Mouse (Mus musculus) embryonic facial prominence, embryonic 15.5 days (tissue): ENCODE measurements around the gene Glb1l. TPM values are rescaled to one million over a fixed set of nuclear protein-coding genes. Genes with fewer than 3 reads are reported as not detected.

ENCODE experiments used
- ATAC-seq: fragments of 200-750 bp; cut with Nextera tagmentation; 2 replicates; pipeline ENCODE4 v1.8.0; 2017; ENCODE audit warnings: low read depth, moderate TSS enrichment; ENCODE audit not compliant: insufficient number of reproducible peaks, low FRiP score, low TSS enrichment
- H3K27ac ChIP-seq: fragments of 300-500 bp; sonication (generic); replicated peaks from 2 replicates; pipeline ENCODE4 v1.5.1; 2015; ENCODE audit warnings: mild to moderate bottlenecking, inconsistent platforms
- H3K27me3 ChIP-seq: fragments of 300-500 bp; sonication (generic); 2 replicates; pipeline ENCODE4 v1.6.1; 2015; ENCODE audit warnings: inconsistent platforms
- H3K36me3 ChIP-seq: fragments of 300-500 bp; sonication (generic); 2 replicates; pipeline ENCODE4 v1.6.1; 2015; ENCODE audit warnings: mild to moderate bottlenecking, inconsistent platforms
- H3K4me1 ChIP-seq: fragments of 300-500 bp; sonication (generic); 2 replicates; pipeline ENCODE4 v1.6.1; 2015; ENCODE audit warnings: inconsistent platforms
- H3K4me2 ChIP-seq: fragments of 300-500 bp; sonication (generic); replicated peaks from 2 replicates; pipeline ENCODE4 v1.6.1; 2015; ENCODE audit warnings: mild to moderate bottlenecking, inconsistent platforms
- H3K4me3 ChIP-seq: fragments of 300-500 bp; sonication (generic); replicated peaks from 2 replicates; pipeline ENCODE4 v1.5.1; 2015; ENCODE audit warnings: mild to moderate bottlenecking, inconsistent platforms
- H3K9ac ChIP-seq: fragments of 300-500 bp; sonication (generic); 2 replicates; pipeline ENCODE4 v1.6.1; 2015; ENCODE audit warnings: inconsistent platforms
- H3K9me3 ChIP-seq: fragments of 300-500 bp; sonication (generic); replicated peaks from 2 replicates; pipeline ENCODE4 v1.6.1; 2016; ENCODE audit warnings: inconsistent platforms
- WGBS: fragments of 180-500 bp; shearing (Covaris S2); methylation state at CpG from one replicate; pipeline ENCODE4 v1.1.7; 2015; 5-methylcytosine and 5-hydroxymethylcytosine counted together
- polyA plus RNA-seq: library from polyadenylated mRNA; unstranded; fragments of >200 nt; fragmentation: Nextera tagmentation; extraction: Ambion mirVana; gene quantifications from 2 replicates; pipeline ENCODE4 v1.2.1, GENCODE M21; 2015

Gene Glb1l
- polyA plus RNA-seq, 1 experiment from 2014 or later, result 25.1 TPM

DNA sequence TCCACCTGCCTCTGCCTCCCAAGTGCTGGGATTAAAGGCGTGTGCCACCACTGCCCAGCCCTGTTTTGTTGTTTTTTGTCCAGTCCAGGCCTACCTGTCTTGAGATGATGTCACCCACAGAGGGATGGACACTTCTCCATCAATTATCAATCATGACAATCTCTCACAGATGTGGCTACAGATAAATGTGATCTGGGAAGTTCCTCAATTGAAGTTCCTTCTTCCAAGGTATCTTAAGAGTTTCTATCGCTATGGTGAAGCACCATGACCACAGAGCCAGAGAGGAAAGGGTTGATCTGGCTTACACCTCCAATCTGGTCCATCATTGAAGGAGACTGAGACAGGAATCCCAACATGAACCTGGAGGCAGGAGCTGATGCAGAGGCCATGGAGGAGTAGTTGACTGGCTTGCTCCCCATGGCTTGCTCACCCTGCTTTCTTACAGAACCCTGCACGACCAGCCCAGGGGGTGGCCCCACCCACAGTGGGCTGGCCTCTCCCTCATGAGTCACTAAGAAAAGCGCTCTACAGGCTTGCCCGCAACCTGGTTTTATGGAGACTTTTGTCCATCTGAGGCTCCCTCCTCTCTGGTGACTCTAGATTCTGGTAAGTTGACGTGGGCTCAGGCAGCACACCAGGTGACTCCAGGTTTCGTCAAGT is 19.9 kb upstream of the Glb1l start:
- 0 out of 2 replicates have a peak overlapping the region, but pooled peaks have one; percentile 60 for H3K27ac ChIP-seq
- H3K4me3 ChIP-seq, result no peak overlapping the region
- H3K27me3 ChIP-seq, result no peaks in the 10 kb centered on the region
- H3K4me1 ChIP-seq, result 0 out of 2 replicates have a peak, but pooled peaks cover 5% of the 10 kb centered on the region
- H3K36me3 ChIP-seq, result no peaks in the 10 kb centered on the region
- H3K9me3 ChIP-seq, result no peaks in the 10 kb centered on the region
- no peak for ATAC-seq
- 63% methylated on average over 7 of the region's 7 CpGs for WGBS
- H3K9ac ChIP-seq, result no peak overlapping the region
- H3K4me2 ChIP-seq, result no peak overlapping the region

DNA sequence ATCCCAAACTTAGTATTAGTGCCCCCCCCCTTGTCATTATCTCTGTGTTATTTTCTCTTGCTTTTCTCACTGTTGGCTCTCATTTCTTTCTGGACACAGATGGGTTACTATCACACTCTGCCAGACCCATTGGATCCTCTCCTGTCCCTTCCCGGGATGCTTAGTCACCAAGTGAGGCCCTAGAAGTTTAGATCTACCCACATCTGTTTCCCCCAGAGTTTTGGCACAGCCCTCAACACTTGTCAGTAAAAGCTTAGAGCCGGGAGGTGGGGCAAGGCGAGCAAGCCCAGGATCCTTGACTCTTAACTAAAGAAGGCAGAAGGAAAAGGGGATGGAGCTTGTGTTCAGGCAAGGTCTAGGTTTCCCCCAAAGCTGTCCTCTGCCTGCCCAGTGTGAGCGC is 18.5 kb upstream of the Glb1l start:
- H3K36me3 ChIP-seq, result no peaks in the 10 kb centered on the region
- no peak overlapping the region for H3K9ac ChIP-seq
- H3K27ac ChIP-seq, result no peak overlapping the region
- H3K4me2 ChIP-seq, result no peak overlapping the region
- WGBS, result 56% methylated on average over 4 of the region's 4 CpGs
- no peak overlapping the region for H3K4me3 ChIP-seq
- H3K27me3 ChIP-seq, result no peaks in the 10 kb centered on the region
- no peaks in the 10 kb centered on the region for H3K9me3 ChIP-seq
- no peak for ATAC-seq
- H3K4me1 ChIP-seq, result no peaks in the 10 kb centered on the region

DNA sequence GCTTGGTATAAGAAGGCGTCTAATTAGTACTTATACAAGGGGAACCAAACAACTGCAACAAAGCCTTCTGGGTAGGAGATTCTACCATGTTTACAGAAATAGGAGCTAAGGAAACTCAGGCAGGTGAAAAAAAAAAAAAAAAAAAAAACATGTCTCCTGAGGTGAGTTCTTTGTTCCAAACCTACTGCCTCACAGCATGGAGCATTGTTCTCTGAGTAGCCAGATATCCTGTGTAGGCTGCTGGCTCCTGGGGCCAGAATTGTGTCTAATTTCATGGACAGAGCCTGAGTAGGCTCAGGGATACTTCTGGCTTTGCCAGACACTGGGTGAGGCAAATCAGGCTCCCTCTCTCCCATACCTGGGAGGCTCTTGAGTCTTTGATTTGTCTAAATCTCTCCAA is 17.0 kb upstream of the Glb1l start:
- Histone ChIP-seq H3K9ac (no peak overlapping the region), H3K27ac (no peak overlapping the region), H3K4me3 (no peak overlapping the region), H3K36me3 (no peaks in the 10 kb centered on the region), H3K9me3 (no peaks in the 10 kb centered on the region), H3K27me3 (no peaks in the 10 kb centered on the region), H3K4me1 (no peaks in the 10 kb centered on the region), H3K4me2 (no peak overlapping the region)
- no peak for ATAC-seq
- WGBS, result 65% methylated on average over 1 of the region's 1 CpGs

DNA sequence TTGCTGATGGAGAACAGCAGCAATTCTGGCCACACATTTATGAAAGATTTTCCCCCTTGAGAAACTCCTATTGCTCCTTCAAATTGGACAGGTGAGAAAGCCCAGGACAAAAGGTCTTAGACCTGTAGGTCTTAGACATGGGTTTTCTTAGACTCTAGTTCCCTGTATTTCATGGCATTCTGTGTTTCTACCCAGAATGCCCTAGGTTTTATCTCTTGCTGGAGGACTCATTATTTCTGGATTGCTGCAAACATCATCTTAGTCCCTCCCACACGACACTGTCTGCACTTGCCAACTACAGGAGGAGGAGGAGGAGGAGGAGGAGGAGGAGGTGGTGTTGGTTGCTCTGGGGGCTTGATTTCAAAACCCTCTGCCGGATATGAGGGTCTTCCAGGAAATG is 15.5 kb upstream of the Glb1l start:
- Histone ChIP-seq H3K9ac (no peak overlapping the region), H3K36me3 (no peaks in the 10 kb centered on the region), H3K4me1 (no peaks in the 10 kb centered on the region), H3K27ac (no peak overlapping the region), H3K4me2 (no peak overlapping the region), H3K27me3 (peaks cover 7% of the 10 kb centered on the region), H3K4me3 (no peak overlapping the region), H3K9me3 (no peaks in the 10 kb centered on the region)
- WGBS, result 42% methylated on average over 2 of the region's 2 CpGs
- ATAC-seq, result no peak

DNA sequence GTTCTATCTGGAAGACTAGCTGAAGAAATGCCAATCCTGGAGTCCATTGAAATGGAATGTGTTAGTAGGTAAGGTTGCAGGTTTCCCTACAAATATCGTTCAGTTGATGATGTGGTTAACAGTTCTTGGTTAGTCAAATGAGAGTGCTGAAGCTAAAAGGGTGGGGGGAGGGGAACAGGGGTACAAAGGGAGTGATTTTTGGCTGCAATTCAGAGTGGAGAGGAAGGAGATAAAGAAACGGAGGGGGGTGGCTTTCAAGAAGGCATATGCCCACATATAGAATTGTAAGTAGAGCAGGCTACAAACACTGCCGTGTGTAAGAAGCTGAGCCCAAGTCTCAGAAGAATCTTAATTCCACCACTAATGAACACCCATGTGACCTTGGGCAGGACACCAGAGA is 14.9 kb upstream of the Glb1l start:
- Histone ChIP-seq H3K4me3 (no peak overlapping the region), H3K27ac (no peak overlapping the region), H3K4me1 (no peaks in the 10 kb centered on the region), H3K9ac (no peak overlapping the region), H3K36me3 (no peaks in the 10 kb centered on the region), H3K9me3 (no peaks in the 10 kb centered on the region), H3K27me3 (peaks cover 14% of the 10 kb centered on the region), H3K4me2 (no peak overlapping the region)
- whole genome bisulfite sequencing, result 64% methylated on average over 3 of the region's 3 CpGs
- ATAC-seq, result no peak

DNA sequence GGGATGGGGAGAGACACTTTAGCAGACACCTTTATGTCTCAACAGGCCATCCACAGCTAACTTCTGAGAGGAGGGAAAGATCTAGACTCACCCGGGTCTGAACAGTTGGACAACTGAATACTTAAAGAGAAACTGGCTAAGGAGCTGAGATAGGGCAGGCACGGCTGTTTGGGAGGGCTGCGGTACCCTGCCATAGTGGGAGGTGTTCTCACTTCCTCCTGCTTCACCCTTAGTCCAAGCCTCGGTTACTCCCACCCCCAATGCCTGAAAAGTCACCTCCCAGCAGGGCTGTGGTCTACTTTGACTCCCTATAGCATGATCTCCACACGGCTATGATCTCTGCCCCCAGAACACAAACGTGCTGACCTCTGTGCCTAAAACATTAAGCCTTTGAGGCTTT is 12.9 kb upstream of the Glb1l start:
- Histone ChIP-seq H3K27ac (no peak overlapping the region), H3K4me3 (no peak overlapping the region), H3K36me3 (no peaks in the 10 kb centered on the region), H3K9me3 (no peaks in the 10 kb centered on the region), H3K27me3 (peaks cover 33% of the 10 kb centered on the region), H3K4me2 (no peak overlapping the region), H3K9ac (no peak overlapping the region), H3K4me1 (peaks cover 12% of the 10 kb centered on the region)
- no peak for ATAC-seq
- 64% methylated on average over 6 of the region's 6 CpGs for WGBS

DNA sequence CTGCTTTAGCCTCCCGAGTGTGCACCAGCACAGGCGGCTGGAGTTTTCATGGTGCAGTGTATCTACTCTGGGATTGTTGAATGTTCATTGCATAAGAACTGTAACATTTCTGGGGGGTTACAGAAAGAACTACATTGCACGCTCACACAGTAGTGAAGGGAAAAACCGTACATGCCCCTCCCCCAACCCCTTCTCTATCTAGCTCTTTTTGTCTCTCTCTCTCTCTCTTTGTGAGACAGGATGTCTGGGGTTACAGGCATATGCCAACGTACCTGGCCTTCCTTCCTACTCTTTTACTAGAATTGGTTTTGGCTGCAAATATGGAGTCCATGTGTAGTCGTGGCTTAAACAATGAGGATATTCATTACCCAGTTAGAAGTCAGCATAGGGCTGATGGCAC is 12.3 kb upstream of the Glb1l start:
- H3K9me3 ChIP-seq, result no peaks in the 10 kb centered on the region
- no peak overlapping the region for H3K4me3 ChIP-seq
- peaks cover 18% of the 10 kb centered on the region for H3K4me1 ChIP-seq
- 63% methylated on average over 6 of the region's 6 CpGs for WGBS
- H3K27ac ChIP-seq, result no peak overlapping the region
- no peak overlapping the region for H3K9ac ChIP-seq
- H3K27me3 ChIP-seq, result peaks cover 39% of the 10 kb centered on the region
- no peak for ATAC-seq
- H3K36me3 ChIP-seq, result no peaks in the 10 kb centered on the region
- H3K4me2 ChIP-seq, result no peak overlapping the region

DNA sequence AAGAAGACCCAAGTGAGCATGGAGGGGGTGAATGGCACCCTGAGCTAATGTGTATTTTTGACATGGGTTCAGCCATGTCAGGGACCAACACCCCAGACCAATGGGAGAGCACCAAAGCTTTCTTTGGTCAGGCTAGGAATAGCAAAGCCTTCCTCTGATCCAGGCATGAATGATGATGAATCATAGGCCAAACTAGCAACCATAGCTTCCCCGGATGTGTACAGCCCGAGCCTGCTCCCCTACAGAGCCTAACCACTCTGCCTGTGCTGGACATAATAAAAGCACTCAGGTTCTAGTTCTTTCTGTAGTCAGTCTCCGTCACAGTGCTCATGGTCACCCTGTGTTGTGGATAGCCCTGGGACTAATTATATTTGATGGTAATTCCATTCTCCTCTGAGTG is 10.9 kb upstream of the Glb1l start:
- Histone ChIP-seq H3K4me3 (no peak overlapping the region), H3K9me3 (no peaks in the 10 kb centered on the region), H3K4me1 (peaks cover 18% of the 10 kb centered on the region), H3K9ac (no peak overlapping the region), H3K36me3 (no peaks in the 10 kb centered on the region), H3K27ac (no peak overlapping the region), H3K4me2 (no peak overlapping the region), H3K27me3 (peaks cover 51% of the 10 kb centered on the region)
- ATAC-seq, result no peak
- WGBS, result 71% methylated on average over 3 of the region's 3 CpGs

DNA sequence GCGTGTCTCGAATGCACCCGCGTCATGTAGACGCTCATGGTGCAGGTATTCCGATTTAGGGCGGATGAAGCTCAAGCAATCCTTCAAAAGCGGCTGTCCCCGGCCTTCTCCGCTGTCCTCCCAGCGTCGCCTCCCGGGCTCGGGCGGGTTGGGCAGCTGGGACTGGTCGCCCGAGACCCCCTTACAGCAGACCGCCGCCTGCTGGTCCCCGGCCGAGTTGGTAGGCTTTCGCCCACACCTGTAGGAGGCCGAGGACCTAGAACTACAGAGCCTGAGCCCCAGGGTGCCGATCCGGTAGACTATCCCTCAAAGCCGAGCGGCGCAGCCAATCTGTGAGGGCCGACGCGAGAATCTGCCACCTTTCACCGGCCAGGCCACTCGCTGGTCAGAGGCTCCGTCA is 8.9 kb upstream of the Glb1l start, which contains the start of gene Tuba4a:
Gene Tuba4a (minus strand): TSS at position 335 of the 400 bp plus-strand sequence.
- peaks cover 51% of the 10 kb centered on the region for H3K27me3 ChIP-seq
- peak within 1 kb of the TSS; percentile 98 for H3K4me2 ChIP-seq
- H3K9ac ChIP-seq, result peak within 1 kb of the TSS; percentile 48
- peak within 1 kb of the TSS; percentile 51; the same call in 1 of the 2 replicates for H3K27ac ChIP-seq
- peak; percentile 48; the same call in 1 of the 2 replicates for ATAC-seq
- peak within 1 kb of the TSS; percentile 57 for H3K4me3 ChIP-seq
- peaks cover 18% of the 10 kb centered on the region for H3K4me1 ChIP-seq
- under 1% methylated on average over 34 of the region's 34 CpGs for WGBS
- H3K36me3 ChIP-seq, result peaks cover 14% of the 10 kb centered on the region
- no peaks in the 10 kb centered on the region for H3K9me3 ChIP-seq

DNA sequence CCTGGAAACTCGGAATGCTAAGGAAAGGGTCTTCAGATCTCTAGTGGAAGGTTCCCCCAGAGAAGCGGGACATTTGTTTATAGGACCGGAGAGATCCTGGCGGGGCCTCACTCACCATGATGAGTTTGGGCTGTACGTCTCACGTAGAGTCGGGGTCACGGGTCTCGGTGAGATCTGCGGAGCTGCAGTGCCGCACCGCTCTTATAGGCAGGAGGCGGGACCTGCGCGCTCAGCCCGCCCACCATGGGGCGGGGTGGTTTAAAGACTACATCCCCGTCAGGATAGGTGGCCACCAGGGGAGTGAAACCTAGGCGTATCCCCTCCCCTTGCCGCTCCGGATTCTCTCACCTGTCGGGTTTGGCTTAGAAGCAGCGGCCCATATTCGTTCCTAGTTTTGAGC is 8.5 kb upstream of the Glb1l start:
- H3K9ac ChIP-seq, result peak overlapping the region; percentile 48
- no peaks in the 10 kb centered on the region for H3K9me3 ChIP-seq
- ATAC-seq, result peak; percentile 85
- H3K27ac ChIP-seq, result peak overlapping the region; percentile 51; the same call in 1 of the 2 replicates
- H3K27me3 ChIP-seq, result peaks cover 51% of the 10 kb centered on the region
- H3K36me3 ChIP-seq, result peaks cover 18% of the 10 kb centered on the region
- H3K4me2 ChIP-seq, result peak overlapping the region; percentile 98
- peaks cover 18% of the 10 kb centered on the region for H3K4me1 ChIP-seq
- under 1% methylated on average over 24 of the region's 24 CpGs for WGBS
- peak overlapping the region; percentile 57 for H3K4me3 ChIP-seq

DNA sequence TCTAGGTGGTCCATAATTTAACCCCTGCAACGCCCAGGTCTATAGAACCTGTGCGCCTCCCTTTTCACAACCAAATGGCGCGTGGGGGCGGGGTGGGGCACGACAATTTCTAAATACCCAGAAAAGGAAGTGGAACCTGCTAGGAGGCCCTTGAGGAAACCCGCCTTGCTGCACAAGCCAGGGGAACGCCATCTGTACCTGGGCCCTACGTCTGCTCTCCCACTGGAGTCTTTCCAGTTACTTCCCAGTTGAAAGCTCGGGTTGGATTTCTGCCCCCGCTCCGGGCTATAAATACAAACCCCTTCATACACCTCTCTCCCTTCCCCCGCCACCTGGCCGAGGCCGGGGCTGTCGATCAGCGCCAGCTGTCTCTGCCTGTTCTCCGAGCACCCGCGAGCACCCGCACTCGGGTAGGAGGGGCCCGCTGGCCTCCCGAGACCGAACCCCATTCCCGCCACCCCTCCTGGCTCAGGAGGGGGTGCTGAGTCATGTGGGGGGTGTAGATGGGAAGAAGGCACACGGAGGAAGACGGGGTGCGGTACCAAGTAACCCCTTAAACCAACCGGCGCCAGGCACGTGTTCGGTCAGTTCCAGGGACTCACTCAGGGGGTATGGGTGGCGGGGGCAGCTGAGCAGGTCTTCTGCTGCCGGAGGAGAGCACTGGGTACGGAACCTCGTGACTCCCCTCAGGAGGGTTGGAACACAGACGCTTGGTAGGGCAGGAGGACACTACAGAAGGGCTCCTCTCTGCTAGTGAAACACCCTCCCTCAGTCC is 7.8 kb upstream of the Glb1l start:
- H3K4me2 ChIP-seq, result peak overlapping the region; percentile 98
- H3K27ac ChIP-seq, result peak overlapping the region; percentile 51
- H3K36me3 ChIP-seq, result peaks cover 25% of the 10 kb centered on the region
- peaks cover 51% of the 10 kb centered on the region for H3K27me3 ChIP-seq
- ATAC-seq, result peak; percentile 49
- H3K9me3 ChIP-seq, result no peaks in the 10 kb centered on the region
- under 1% methylated on average over 38 of the region's 38 CpGs for WGBS
- H3K9ac ChIP-seq, result 0 out of 2 replicates have a peak overlapping the region, but pooled peaks have one; percentile 21
- peak overlapping the region; percentile 57 for H3K4me3 ChIP-seq
- H3K4me1 ChIP-seq, result peaks cover 18% of the 10 kb centered on the region
